ENCODE assay signal across 1 mouse cellular context in the genomic region with DNA sequence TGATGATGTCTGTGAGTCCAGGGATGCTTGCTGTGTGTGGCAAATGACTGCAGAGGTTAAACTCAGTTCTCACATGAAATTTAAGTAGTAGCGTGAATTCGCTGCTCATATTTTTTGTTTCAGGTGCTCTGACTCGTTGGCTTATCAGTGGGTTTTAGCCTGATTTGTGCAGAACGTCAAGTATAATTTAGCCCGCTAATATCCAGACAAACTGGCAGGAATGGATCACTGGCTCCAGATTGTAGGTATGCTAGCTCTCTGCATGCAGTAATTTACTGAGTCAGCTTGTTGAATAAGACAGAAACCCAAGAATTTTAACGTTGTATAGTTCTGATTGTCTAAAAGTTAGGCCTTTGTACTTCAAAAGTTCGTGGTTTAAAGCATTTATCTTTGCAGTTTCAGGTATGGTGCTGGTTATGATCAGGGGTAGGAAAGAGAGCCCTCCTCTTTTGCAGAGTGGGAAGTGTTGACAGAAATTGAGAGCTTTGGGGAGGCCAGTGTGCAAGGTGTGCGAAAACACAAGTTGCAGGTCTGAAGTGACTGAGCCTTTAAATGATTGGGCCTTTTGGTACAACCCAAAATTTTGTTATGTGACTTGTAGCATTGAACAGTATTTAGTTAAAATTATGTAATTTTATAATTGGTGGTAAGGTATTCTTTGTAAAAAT.
TF ChIP-seq lines count a peak whose summit lies in the region.

No protein-coding gene starts in this region.

TF ChIP-seq in CH12.LX, 34 proteins besides CTCF, POLR2A, EP300 and RAD21 (continued from another document):
- peak; percentile 61; the same call in 1 of the 2 replicates for TF ChIP-seq BHLHE40 (IDR thresholded peaks at IDR 0.05; ENCODE audit: low read depth, low read length)
- no peak for TF ChIP-seq UBTF (IDR thresholded peaks at IDR 0.05; ENCODE audit: low read depth, low read length)
- TF ChIP-seq ZNF384 (IDR thresholded peaks at IDR 0.05; ENCODE audit: low read depth, low read length), result no peak
